Mouse (Mus musculus): ENCODE measurements around the gene Atxn7l2.

DNA sequence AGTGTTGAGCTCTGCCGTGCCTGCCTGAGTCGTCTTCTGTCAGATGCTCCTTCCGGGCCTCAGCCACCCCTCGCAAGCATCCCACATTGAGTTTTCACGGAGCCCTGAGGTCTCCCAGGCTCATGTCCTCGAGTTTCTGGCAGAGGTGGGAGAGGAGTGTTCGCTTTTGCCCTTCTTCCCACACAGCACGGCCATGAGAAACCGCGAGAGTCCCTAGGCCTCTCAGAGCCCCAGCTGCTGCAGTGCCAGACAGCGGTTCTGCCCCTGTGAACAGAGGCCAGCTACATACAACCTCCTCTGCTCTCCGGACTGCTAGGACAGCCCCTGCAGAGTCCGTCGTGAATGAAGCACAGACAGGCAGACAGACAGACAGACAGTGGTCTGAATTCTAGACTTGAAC is 43.2 kb downstream of the Atxn7l2 start:
- TF ChIP-seq POLR2A (IDR thresholded peaks at IDR 0.05; ENCODE audit: control insufficient read depth, extremely low read depth, insufficient read depth, low read length, poor library complexity) (no peak), CTCF (IDR thresholded peaks at IDR 0.05; ENCODE audit: borderline replicate concordance, control insufficient read depth, extremely low read depth, insufficient read depth, low read length, poor library complexity) (no peak)

Measured in thymus, adult 2 months (tissue).